Mouse (Mus musculus): ENCODE data around the gene Fgfr2.

Gene Fgfr2

GRCm38 (mm10) chr7:130546791-130547484, 2576.2 kb downstream of the Fgfr2 start:
- peak; percentile 98 for DNase-seq (ENCODE audit: low read depth, low spot score)

GRCm38 (mm10) chr7:130546421-130546790, 2576.7 kb downstream of the Fgfr2 start:
- no peak for DNase-seq (ENCODE audit: low read depth, low spot score)

DNA sequence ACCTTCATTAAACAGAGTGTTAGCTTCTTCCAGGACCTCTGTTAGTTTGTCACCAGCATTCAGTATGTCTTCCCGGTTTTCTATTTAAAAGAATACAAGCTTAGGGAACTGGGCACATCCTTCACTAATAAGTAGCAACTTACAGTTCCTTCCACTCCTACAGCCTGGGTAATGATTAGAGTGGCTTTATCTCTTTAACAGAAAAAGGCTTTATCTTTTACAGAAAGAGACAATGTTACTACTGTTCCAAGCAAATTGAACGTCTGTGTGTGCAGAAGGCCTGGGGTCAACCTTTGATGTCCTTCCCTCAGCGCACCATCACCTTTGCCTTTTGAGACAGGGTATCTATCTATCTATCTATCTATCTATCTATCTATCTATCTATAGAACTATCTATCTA, 2577.3 kb downstream of the Fgfr2 start:
- DNase-seq (ENCODE audit: low read depth, low spot score) = no peak

GRCm38 (mm10) chr7:130545401-130545800, 2577.7 kb downstream of the Fgfr2 start:
- DNase-seq (ENCODE audit: low read depth, low spot score) = peak; percentile 61

- DNase-seq (ENCODE audit: low read depth, low spot score) = no peak
Measured at GRCm38 (mm10) chr7:130543181-130543580, 2580.0 kb downstream of the Fgfr2 start.

GRCm38 (mm10) chr7:130540176-130540575, 2583.0 kb downstream of the Fgfr2 start:
- no peak for DNase-seq (ENCODE audit: low read depth, low spot score)

GRCm38 (mm10) chr7:130537068-130537467, 2586.1 kb downstream of the Fgfr2 start:
- no peak for DNase-seq (ENCODE audit: low read depth, low spot score)

- DNase-seq (ENCODE audit: low read depth, low spot score) = no peak
Measured at GRCm38 (mm10) chr7:130535174-130535573, 2588.0 kb downstream of the Fgfr2 start.

- peak; percentile 91 for DNase-seq (ENCODE audit: low read depth, low spot score)
Measured at GRCm38 (mm10) chr7:130533316-130534260, 2589.6 kb downstream of the Fgfr2 start.

DNA sequence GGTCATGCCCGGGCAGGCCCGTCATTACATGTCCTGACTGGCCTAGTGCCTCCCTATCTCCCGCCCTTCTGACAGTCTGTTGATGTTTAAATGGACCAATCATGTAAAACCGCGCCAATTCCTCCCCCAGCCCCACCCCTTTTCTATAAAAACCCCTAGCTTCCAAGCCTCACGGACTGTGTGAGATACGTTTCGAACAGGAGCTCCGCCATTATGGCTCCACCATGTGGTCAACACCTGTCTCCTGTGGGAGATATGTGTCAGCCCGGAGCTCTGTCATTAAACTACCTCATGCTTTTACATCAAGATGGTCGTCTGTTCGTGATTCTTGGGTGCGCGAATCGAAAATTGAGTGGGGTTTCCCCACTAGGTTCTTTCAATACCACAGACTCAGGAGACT, 2592.0 kb downstream of the Fgfr2 start:
- peak; percentile 46 for DNase-seq (ENCODE audit: low read depth, low spot score)

DNA sequence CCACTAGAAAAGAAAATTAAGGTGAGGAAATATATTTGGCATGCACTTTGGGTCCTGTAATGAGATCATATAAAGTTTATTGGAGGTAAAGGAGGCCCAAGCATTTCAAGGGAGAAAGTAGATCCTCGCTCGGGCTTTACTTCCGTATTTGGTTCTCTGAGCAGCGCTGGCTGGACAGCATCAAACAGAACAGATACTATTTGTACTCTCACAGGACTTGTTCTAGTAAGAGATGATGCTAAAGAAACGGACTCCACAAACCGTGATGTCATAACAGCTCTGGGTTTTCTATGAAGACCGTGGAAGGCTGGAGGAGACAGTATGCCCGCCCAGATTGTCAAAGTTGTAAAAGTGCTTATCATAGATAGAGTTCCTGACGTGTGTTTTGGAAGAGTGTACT, 2595.8 kb downstream of the Fgfr2 start:
- DNase-seq (ENCODE audit: low read depth, low spot score) = no peak

DNA sequence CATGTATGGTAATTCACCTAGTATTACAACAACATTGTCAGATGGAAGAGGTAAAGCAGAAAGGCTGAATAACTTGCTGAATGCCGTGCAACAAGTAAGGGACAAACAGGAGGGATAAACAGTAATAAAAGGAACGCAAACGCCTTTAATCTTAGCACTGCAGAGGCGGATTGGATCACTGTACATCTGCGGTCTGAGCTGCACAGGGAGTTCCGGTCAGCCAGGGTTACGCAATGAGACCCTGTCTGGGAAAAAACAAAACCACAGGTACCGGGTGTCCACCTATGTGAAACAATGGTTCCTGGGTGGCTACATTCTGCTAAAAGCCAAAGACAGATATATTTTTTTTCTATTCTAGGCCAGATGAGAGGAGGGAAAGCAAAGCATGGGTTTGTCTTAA, 2599.7 kb downstream of the Fgfr2 start:
- no peak for DNase-seq (ENCODE audit: low read depth, low spot score)

GRCm38 (mm10) chr7:130520812-130521422, 2602.2 kb downstream of the Fgfr2 start:
- peak; percentile 35 for DNase-seq (ENCODE audit: low read depth, low spot score)

DNA sequence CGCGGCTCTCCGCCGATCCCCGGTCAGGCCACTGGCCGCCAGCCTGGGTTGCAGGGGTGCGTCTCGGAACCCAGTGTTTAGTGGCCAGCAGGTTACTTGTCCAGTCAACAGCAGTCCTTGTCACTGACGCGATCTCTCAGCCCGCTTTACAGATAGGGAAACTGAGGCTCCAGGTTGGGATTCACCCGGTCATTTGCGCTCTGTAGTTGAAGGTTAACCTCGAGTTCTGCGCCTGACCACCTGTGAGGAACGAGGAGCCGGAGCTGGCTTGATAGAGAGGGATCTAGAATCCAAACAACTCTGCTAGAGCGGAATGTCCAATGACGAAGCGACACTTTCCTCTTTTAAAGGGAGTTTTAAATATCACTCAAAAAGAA, 2603.1 kb downstream of the Fgfr2 start, which contains the start of gene Ate1:
TSS of gene Ate1 (minus strand) at position 321 of the 377 bp plus-strand sequence.
- DNase-seq (ENCODE audit: low read depth, low spot score) = peak; percentile 37

- peak; percentile 99 for DNase-seq (ENCODE audit: low read depth, low spot score)
Measured at GRCm38 (mm10) chr7:130519096-130520048, 2603.8 kb downstream of the Fgfr2 start.

DNA sequence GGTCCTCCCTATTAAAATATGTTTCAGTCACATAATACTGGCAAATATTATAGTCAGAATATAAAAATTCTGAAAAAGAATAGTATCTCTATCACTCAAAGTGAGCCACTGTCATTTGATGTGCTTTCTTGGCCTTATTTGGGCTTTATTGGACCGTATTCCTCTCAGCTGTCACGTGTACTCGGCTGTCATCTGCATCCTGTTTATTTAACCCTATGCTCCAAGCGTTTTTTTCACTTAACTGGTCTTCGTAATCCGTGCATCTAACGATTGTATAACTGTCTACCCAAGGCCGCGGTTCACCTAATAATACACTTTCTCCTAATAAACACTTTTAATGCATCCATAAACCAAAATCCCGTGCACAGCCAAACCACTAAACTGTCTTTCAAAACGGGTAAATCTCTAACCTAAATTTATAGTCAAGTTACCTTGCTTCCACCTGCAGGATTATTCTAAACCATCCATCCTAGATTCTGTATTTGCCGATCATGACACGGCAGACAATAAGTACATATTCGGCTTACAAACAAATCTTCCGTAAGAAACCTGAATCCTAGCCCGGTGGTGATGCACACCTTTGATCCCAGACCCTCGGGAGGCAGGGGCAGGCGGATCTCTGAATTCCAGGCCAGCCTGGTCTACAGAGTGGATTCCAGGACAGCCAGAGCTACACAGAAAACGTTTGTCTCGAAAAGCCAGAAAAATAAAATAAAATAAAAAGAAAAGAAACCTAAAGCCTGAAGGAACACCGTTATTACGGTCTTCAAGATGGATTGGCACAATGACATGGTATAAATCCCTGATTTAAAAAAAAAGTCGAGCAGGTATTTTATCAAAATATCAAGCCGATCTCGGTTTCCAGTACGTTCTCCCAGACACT, 2604.7 kb downstream of the Fgfr2 start:
- no peak for DNase-seq (ENCODE audit: low read depth, low spot score)

- no peak for DNase-seq (ENCODE audit: low read depth, low spot score)
Measured at GRCm38 (mm10) chr7:130510243-130510642, 2612.9 kb downstream of the Fgfr2 start.

GRCm38 (mm10) chr7:130503006-130503405, 2620.1 kb downstream of the Fgfr2 start:
- DNase-seq (ENCODE audit: low read depth, low spot score) = no peak

DNA sequence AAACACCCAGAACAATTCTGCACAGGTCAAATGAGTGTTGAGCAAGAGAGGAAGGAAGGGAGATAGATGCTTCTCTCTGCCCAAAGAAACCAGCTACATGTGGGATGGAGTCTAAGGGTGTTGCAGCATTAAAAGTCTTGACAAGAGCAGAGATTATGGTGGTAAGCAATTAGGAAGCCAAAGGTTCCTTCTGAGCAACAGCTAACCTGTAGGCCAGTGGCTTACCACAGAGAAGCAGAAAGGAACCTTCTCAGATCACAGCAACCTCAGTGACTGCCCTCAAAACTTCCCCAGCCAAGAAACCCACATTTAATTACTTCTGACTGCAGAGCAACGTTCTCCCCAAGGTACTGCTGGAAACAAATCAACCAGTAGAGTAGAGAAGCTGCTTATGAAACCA, 2621.7 kb downstream of the Fgfr2 start:
- DNase-seq (ENCODE audit: low read depth, low spot score) = no peak

DNA sequence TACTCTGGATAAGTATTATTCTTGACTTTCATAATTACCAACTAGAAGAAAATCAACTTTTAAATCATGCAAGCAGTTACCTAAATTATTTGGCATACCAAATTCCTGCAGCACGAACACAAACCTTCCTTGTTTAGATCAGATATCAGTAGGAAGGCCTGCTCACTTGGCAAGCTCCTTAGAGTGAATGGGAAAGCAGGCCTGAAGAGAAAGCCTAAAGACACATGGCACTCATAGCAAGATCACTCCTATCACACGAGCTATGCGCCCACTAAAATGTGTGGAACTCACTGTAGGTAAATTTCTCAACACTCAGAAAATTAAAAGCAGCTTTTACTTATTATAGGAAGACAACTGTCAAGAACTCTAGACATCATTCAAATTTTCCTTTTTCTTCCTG, 2629.8 kb downstream of the Fgfr2 start:
- DNase-seq (ENCODE audit: low read depth, low spot score) = no peak

Measured in ZHBTc4 (cell line).